Mouse (Mus musculus): ENCODE measurements at regions not wholly inside any gene's neighbourhood (a gene's known extent, or its start where the extent isn't known, plus 50 kb on each side); places are given as distances from the start of the nearest gene placed in this dataset.

DNA sequence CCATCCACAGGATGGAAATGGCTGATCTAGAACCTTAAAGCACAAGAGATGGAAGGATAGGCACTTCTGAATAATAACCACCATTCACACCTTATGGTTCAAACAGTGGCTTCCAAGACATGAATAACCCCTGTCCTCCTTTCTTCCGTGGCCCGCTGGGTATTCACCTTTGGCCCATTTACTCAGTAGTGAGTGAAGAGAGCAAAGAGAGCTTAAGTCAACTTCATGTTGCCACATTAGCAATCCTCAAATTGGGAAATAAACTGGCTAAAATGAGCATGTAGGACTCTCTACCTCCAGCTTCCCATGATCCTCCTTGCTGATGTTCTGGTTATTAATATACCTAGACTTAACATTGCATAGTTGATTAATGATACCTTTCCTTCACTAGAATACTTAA, 74.3 kb upstream of the Klf9 start:
- Histone ChIP-seq H3K4me3 (replicated peaks) (no peak overlapping the region), H3K27me3 (replicated peaks) (no peaks in the 10 kb centered on the region), H3K27ac (no peak overlapping the region), H3K4me1 (replicated peaks) (no peaks in the 10 kb centered on the region), H3K9ac (no peak overlapping the region), H3K4me2 (replicated peaks) (no peak overlapping the region), H3K36me3 (no peaks in the 10 kb centered on the region), H3K9me3 (no peaks in the 10 kb centered on the region)
- 94% methylated on average over 2 of the region's 2 CpGs for WGBS
- ATAC-seq, result no peak

DNA sequence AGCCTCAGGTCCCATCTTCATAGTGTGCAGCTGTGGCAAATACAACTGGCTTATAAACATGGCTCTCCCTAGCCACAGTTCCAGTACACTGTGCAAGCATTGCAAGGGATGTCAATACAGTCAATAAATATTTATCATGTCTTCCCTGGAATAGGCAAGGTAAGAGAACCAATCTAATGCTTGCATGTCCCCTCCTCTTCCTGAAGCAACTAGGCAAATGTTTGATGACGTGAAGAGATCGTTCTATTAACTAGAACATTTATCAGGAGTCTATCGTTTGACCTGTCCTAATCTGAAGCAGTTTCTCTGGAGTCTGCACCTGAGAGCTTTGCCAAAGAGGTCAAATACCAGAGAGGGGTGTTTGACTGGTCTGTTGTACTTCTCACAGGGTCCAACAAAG, 72.4 kb upstream of the Klf9 start:
- Histone ChIP-seq H3K4me2 (replicated peaks) (no peak overlapping the region), H3K9me3 (no peaks in the 10 kb centered on the region), H3K9ac (no peak overlapping the region), H3K4me1 (replicated peaks) (no peaks in the 10 kb centered on the region), H3K27me3 (replicated peaks) (no peaks in the 10 kb centered on the region), H3K27ac (no peak overlapping the region), H3K4me3 (replicated peaks) (no peak overlapping the region), H3K36me3 (no peaks in the 10 kb centered on the region)
- WGBS, result 74% methylated on average over 3 of the region's 3 CpGs
- ATAC-seq, result no peak

DNA sequence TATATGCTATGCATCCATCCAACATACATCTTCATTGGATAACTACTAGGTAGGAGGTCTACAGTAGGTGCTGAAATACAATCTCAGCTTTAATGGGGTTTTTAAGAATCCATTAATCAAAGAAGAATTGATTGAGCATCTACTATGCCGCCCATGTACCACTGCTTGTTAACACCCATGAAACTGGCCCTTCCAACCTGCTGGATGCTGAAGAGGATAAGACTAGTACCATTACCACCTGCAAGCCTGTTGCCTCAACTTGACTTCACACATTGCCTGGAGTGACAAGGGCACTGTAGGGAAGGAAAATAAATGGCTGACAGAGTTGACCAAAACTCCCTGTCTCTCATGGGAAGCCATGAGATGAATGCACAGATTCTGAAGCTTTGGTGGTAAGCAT, 71.4 kb upstream of the Klf9 start:
- ATAC-seq, result no peak
- 83% methylated on average over 1 of the region's 1 CpGs for whole genome bisulfite sequencing
- H3K9me3 ChIP-seq, result no peaks in the 10 kb centered on the region
- H3K4me2 ChIP-seq (replicated peaks), result no peak overlapping the region
- H3K4me1 ChIP-seq (replicated peaks), result no peaks in the 10 kb centered on the region
- no peaks in the 10 kb centered on the region for H3K36me3 ChIP-seq
- H3K9ac ChIP-seq, result no peak overlapping the region
- no peak overlapping the region for H3K27ac ChIP-seq
- no peaks in the 10 kb centered on the region for H3K27me3 ChIP-seq (replicated peaks)
- H3K4me3 ChIP-seq (replicated peaks), result no peak overlapping the region

- 92% methylated on average over 1 of the region's 1 CpGs for WGBS
- Histone ChIP-seq H3K9ac (no peak overlapping the region), H3K27ac (no peak overlapping the region), H3K36me3 (no peaks in the 10 kb centered on the region), H3K9me3 (no peaks in the 10 kb centered on the region), H3K4me3 (replicated peaks) (no peak overlapping the region), H3K4me1 (replicated peaks) (no peaks in the 10 kb centered on the region), H3K4me2 (replicated peaks) (no peak overlapping the region), H3K27me3 (replicated peaks) (no peaks in the 10 kb centered on the region)
- ATAC-seq, result no peak
Observed at GRCm38 (mm10) chr19:23071000-23071399, 70.0 kb upstream of the Klf9 start.

DNA sequence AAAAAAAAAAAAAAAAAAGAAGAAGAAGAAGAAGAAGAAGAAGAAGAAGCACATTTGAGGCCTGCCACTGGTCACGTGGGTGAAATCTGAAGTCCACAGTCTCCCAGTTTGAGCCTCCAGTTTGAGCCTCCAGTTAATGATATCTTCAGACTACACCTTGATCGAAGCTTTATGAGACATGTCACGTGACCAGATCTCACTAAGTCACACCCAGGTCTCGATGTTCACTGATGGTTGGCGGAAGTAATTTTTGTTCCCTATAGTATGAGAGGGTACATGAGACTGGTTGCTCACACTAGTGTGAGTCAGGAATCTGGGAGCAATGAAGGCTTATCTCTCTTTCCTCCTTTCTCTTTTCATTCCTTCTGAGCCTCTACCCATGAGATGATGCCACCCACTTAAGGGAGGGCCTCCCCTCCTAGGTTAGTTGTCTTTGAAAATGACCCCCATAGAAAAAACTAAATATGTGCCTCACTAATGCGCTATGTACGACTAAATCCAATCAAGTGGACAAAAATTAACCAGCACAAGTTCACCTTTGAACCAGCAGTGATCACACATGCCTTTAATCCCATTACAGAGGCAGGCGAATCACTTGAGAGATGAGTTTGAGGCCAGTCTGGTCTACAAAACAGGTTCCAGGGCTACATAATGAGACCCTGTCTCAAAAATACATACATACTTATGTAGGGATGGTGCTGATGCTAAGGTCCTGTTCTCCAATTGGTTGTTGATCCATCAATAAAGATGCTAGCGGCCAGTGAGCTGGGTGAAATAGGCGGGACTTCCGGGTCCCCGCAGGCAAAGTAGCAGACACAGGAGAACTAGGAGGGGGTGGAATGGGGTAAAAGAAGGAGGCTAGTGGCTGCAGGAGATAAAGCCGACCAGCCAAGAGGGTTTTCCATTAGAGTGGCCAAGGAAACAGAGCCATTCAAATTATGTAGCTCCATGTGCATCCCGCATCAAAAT, 66.1 kb upstream of the Klf9 start:
- H3K4me1 ChIP-seq (replicated peaks), result no peaks in the 10 kb centered on the region
- no peak overlapping the region for H3K4me2 ChIP-seq (replicated peaks)
- WGBS, result 88% methylated on average over 14 of the region's 14 CpGs
- no peak overlapping the region for H3K9ac ChIP-seq
- no peaks in the 10 kb centered on the region for H3K9me3 ChIP-seq
- no peak overlapping the region for H3K27ac ChIP-seq
- no peaks in the 10 kb centered on the region for H3K27me3 ChIP-seq (replicated peaks)
- H3K36me3 ChIP-seq, result no peaks in the 10 kb centered on the region
- H3K4me3 ChIP-seq (replicated peaks), result no peak overlapping the region
- no peak for ATAC-seq

GRCm38 (mm10) chr19:23075790-23076189, 65.2 kb upstream of the Klf9 start:
- no peak overlapping the region for H3K4me3 ChIP-seq (replicated peaks)
- H3K4me2 ChIP-seq (replicated peaks), result no peak overlapping the region
- H3K9me3 ChIP-seq, result no peaks in the 10 kb centered on the region
- H3K27ac ChIP-seq, result no peak overlapping the region
- no peak for ATAC-seq
- H3K9ac ChIP-seq, result no peak overlapping the region
- H3K36me3 ChIP-seq, result no peaks in the 10 kb centered on the region
- no peaks in the 10 kb centered on the region for H3K4me1 ChIP-seq (replicated peaks)
- no peaks in the 10 kb centered on the region for H3K27me3 ChIP-seq (replicated peaks)
- WGBS, result 43% methylated on average over 5 of the region's 5 CpGs

DNA sequence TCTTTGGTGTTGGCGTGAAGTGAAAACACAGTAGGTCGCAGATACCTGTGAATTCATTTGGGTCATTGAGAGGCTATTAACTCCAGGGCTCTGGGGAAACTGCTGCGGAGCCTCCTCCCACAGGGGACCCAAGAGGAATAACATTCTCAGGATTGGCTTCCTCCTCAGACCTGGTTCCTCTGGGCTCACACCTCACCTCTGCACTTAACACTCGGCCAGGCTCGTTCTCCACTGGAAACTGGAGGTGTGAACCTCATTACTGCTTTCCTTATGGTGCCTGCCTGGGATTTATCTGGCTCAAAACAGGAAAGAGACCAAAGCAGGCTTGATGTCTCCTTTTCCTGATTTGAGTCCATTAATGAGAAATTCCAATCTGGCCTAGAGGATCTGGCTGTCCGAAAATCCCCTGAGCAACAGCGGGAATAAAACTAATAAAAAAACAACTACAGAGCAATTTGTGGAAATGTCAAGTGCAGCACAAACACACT, 55.8 kb upstream of the Klf9 start:
- ATAC-seq, result no peak
- Histone ChIP-seq H3K27ac (no peak overlapping the region), H3K9me3 (no peaks in the 10 kb centered on the region), H3K4me3 (replicated peaks) (no peak overlapping the region), H3K27me3 (replicated peaks) (no peaks in the 10 kb centered on the region), H3K36me3 (no peaks in the 10 kb centered on the region), H3K4me1 (replicated peaks) (no peaks in the 10 kb centered on the region), H3K4me2 (replicated peaks) (no peak overlapping the region), H3K9ac (no peak overlapping the region)
- 59% methylated on average over 7 of the region's 7 CpGs for WGBS

DNA sequence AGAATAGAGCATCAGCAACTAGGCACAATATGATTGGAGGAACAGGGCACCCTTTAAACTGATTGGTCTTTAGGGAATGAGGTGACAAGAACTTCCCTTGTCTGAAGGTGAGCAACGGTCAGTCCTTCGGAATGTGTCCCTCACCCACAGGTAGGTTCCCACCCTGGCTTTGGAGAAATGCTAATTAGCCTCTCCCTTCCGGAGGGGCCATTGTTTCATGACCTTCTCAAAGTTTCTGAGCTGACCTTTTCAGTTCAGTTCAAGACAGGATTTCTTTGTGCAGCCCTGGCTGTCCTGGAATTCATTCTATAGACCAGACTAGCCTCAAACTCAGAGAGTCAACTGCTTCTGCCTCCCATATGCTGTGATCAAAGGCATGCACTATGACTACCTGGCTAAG, 53.5 kb upstream of the Klf9 start:
- Histone ChIP-seq H3K9me3 (no peaks in the 10 kb centered on the region), H3K4me1 (replicated peaks) (no peaks in the 10 kb centered on the region), H3K36me3 (no peaks in the 10 kb centered on the region), H3K27me3 (replicated peaks) (no peaks in the 10 kb centered on the region), H3K9ac (no peak overlapping the region), H3K4me3 (replicated peaks) (no peak overlapping the region), H3K4me2 (replicated peaks) (no peak overlapping the region), H3K27ac (no peak overlapping the region)
- 80% methylated on average over 3 of the region's 3 CpGs for WGBS
- ATAC-seq, result no peak

- Histone ChIP-seq H3K27ac (no peak overlapping the region), H3K36me3 (no peaks in the 10 kb centered on the region), H3K27me3 (replicated peaks) (no peaks in the 10 kb centered on the region), H3K4me3 (replicated peaks) (no peak overlapping the region), H3K4me2 (replicated peaks) (no peak overlapping the region), H3K4me1 (replicated peaks) (no peaks in the 10 kb centered on the region), H3K9me3 (no peaks in the 10 kb centered on the region), H3K9ac (no peak overlapping the region)
- WGBS, result 100% methylated on average over 1 of the region's 1 CpGs
- no peak for ATAC-seq
Observed at GRCm38 (mm10) chr19:23089081-23089480, 51.9 kb upstream of the Klf9 start.

- 86% methylated on average over 8 of the region's 8 CpGs for WGBS
- Histone ChIP-seq H3K9me3 (no peaks in the 10 kb centered on the region), H3K27me3 (replicated peaks) (no peaks in the 10 kb centered on the region), H3K4me2 (replicated peaks) (no peak overlapping the region), H3K27ac (no peak overlapping the region), H3K4me3 (replicated peaks) (no peak overlapping the region), H3K9ac (no peak overlapping the region), H3K36me3 (no peaks in the 10 kb centered on the region), H3K4me1 (replicated peaks) (no peaks in the 10 kb centered on the region)
- no peak for ATAC-seq
Observed at GRCm38 (mm10) chr19:23089761-23090514, 51.1 kb upstream of the Klf9 start.

Data from intestine, embryonic 15.5 days (tissue).